Mouse (Mus musculus): ENCODE results near the gene Abcg4. TPM values are rescaled to one million over a fixed set of nuclear protein-coding genes. Genes with fewer than 3 reads are reported as not detected.
A peak's percentile ranks its signal among the peaks of the same experiment; 100 is the strongest.

Abcg4 gene
- polyA plus RNA-seq, 1 experiment from 2014 or later: 11.1 TPM

- Histone ChIP-seq H3K9ac (no peak overlapping the region), H3K4me2 (no peak overlapping the region), H3K9me3 (replicated peaks) (no peaks in the 10 kb centered on the region), H3K27ac (no peak overlapping the region; the same call in 1 of the 2 replicates), H3K4me1 (replicated peaks) (peaks cover 35% of the 10 kb centered on the region), H3K27me3 (peaks cover 11% of the 10 kb centered on the region; the same call in 1 of the 2 replicates), H3K36me3 (no peaks in the 10 kb centered on the region), H3K4me3 (replicated peaks) (no peak overlapping the region)
- no peak for DNase-seq
- 59% methylated on average over 4 of the region's 4 CpGs for WGBS (ENCODE audit: insufficient replicate concordance)
- ATAC-seq (ENCODE audit: low read depth): no peak
These were observed 51.8 kb downstream of the Abcg4 start for GRCm38 (mm10) chr9:44236601-44237000.

DNA sequence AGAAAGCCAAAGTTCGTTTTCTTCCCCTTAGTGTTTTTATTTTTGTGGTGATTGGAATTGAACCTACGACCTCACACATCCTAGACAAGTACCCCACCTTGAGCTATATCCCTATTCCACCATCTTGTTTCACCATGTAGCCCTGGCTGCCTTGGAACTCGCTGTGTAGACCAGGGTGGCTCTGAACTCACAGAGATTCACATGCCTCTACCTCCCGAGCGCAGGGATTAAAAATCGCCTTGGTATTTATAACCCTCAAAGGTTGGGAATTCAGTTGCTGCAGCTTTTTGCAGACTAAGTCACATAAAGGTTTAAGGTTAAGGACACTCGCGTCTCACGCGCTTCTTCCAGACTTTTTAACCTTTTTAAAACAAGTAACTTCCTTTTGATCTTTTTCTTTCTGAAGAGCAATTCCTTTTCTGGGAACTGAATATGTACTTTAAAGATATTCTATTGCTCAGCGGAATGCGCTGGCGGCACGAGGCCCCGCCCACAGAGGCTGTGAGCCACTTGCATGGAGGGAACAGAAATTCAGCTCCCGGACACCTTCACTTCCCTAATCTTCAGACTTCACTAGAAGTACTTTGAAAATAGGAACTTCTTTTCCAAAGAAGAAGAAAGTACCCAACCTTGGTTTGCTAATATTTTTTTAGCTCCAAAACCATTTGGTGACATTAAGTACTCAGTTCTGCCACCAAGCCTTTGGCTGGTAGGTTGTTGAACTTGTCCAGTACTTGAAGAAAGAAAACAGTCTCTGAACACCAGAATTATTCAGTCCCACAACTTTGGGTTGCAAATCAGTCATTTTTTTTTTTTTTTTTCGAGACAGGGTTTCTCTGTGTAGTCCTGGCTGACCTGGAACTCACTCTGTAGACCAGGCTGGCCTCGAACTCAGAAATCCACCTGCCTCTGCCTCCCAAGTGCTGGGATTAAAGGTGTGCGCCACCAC, 53.7 kb downstream of the Abcg4 start:
- H3K9ac ChIP-seq: peak overlapping the region; percentile 96
- WGBS (ENCODE audit: insufficient replicate concordance): 11% methylated on average over 19 of the region's 19 CpGs

DNA sequence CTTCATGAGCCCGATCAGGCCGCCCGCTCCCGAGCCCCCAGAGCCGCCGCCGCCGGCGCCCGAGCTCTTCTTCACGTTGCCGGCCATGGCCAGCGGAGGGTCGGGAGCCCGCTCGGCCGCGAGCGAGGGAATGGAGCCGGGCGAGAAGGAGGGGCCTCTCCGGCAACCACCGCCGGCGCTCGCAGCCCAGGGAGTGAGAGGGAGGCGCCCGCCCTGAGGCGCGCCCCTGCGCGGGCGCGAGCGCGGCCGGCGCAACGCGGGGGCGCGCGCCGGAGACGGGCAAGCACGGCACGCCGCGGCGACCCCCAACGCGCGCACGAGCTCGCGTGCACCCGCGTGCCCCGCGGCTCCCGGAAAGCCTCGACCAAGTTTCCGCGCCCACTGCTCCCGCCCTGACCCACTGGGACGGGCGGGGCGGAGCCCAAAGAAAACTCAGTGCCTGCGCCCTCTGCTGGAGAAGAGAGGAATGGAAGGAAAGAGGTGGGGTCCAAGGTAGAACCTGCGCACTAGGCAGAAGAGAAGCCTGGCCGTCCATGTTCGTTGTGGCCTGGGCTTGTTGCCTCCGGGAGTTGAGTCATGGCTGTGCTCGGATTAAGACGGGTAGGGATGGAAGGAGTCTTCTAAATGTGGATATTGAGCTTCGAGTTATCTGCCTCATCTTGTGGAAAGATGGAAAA, 54.5 kb downstream of the Abcg4 start, which contains the start of gene Cbl:
Cbl (minus strand) TSS at position 248 of the 677 bp plus-strand sequence.
- DNase-seq (peak; percentile 96), ATAC-seq (ENCODE audit: low read depth) (peak; percentile 90)
- under 1% methylated on average over 71 of the region's 76 CpGs for WGBS (ENCODE audit: insufficient replicate concordance)
- no peaks in the 10 kb centered on the region for H3K27me3 ChIP-seq
- peak within 1 kb of the TSS; percentile 91 for H3K4me3 ChIP-seq (replicated peaks)
- peaks cover 55% of the 10 kb centered on the region for H3K4me1 ChIP-seq (replicated peaks)
- H3K9me3 ChIP-seq (replicated peaks): no peaks in the 10 kb centered on the region
- peak within 1 kb of the TSS; percentile 94 for H3K4me2 ChIP-seq
- H3K27ac ChIP-seq: peak within 1 kb of the TSS; percentile 89
- H3K36me3 ChIP-seq: no peaks in the 10 kb centered on the region
- H3K9ac ChIP-seq: peak within 1 kb of the TSS; percentile 96

More for the DNA sequence above, 53.7 kb downstream of the Abcg4 start:
- Histone ChIP-seq H3K9me3 (replicated peaks) (no peaks in the 10 kb centered on the region), H3K27me3 (no peaks in the 10 kb centered on the region), H3K4me1 (replicated peaks) (peaks cover 48% of the 10 kb centered on the region), H3K4me3 (replicated peaks) (peak overlapping the region; percentile 91), H3K4me2 (peak overlapping the region; percentile 94), H3K36me3 (no peaks in the 10 kb centered on the region), H3K27ac (peak overlapping the region; percentile 89)
- ATAC-seq (ENCODE audit: low read depth) (peak; percentile 41), DNase-seq (peak; percentile 72)

DNA sequence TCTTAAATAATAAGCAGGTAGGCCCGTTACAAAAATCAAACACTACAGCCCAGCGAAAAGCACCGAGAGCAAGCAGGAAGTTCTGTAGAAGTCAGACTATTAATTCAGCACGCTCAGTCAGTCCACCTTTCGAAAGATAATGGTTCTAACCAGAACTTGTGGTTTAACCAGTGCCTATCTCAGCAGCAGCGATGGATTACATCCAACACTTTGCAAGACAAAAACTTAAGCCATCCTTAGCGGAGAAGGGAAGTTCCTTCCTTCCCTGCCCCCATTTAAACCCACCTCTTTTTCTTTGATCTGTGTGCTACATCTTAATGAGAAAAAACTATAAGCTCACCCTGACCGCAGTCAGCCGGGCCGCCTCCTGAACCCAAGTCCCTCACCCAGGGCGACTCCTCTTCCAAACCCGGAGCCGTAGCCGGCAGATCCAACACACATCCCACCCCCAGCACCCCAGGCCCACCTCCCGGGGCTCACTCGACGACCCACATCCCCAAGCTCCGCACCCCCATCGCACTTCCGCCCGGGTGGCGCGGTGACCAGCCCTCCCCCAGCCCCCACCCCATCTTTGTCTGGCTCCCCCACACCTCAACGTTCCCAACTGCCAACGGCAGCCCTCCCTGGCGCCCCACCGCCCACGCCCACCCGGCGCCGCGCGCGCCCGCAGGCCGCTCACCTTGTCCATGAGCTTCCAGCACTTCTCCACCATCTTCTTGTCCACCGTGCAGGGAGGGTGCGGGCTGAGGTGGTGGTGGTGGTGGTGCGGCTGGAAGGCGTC, 55.2 kb downstream of the Abcg4 start:
- DNase-seq (peak; percentile 34), ATAC-seq (ENCODE audit: low read depth) (peak; percentile 55)
- Histone ChIP-seq H3K4me2 (peak overlapping the region; percentile 94), H3K27me3 (no peaks in the 10 kb centered on the region), H3K36me3 (no peaks in the 10 kb centered on the region; the same call in 1 of the 2 replicates), H3K9me3 (replicated peaks) (no peaks in the 10 kb centered on the region), H3K4me1 (replicated peaks) (peaks cover 63% of the 10 kb centered on the region), H3K27ac (peak overlapping the region; percentile 89), H3K4me3 (replicated peaks) (peak overlapping the region; percentile 91), H3K9ac (peak overlapping the region; percentile 96)
- 1% methylated on average over 40 of the region's 40 CpGs for WGBS (ENCODE audit: insufficient replicate concordance)

- Histone ChIP-seq H3K4me2 (peak overlapping the region; percentile 94), H3K4me1 (replicated peaks) (peaks cover 74% of the 10 kb centered on the region), H3K27ac (peak overlapping the region; percentile 89), H3K4me3 (replicated peaks) (peak overlapping the region; percentile 91), H3K27me3 (no peaks in the 10 kb centered on the region), H3K9me3 (replicated peaks) (no peaks in the 10 kb centered on the region), H3K36me3 (peaks cover 8% of the 10 kb centered on the region; the same call in 1 of the 2 replicates), H3K9ac (peak overlapping the region; percentile 37; the same call in 1 of the 2 replicates)
- DNase-seq (no peak), ATAC-seq (ENCODE audit: low read depth) (no peak)
These were observed 56.8 kb downstream of the Abcg4 start for GRCm38 (mm10) chr9:44231609-44232008.

DNA sequence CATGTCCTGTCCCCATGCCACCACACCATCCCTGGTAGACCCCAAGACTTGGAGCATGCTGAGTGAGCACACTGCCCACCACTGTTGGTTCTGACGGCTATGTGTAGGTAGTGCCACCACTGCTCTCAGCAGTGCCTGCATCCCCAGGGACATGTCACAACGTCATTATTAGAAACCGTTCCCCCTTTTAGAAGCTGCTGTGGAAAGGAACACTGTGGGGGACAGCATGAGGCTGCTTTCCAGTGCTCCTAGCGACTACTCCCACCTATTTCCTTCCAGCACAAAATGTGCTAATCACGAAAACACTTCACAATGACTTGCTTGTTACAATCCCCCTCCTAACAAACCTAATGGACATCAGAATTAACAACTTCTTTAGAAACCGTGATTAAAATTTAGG, 62.4 kb downstream of the Abcg4 start:
- peaks cover 45% of the 10 kb centered on the region for H3K4me1 ChIP-seq (replicated peaks)
- DNase-seq: no peak
- H3K4me3 ChIP-seq (replicated peaks): no peak overlapping the region
- H3K4me2 ChIP-seq: no peak overlapping the region
- 49% methylated on average over 6 of the region's 6 CpGs for WGBS (ENCODE audit: insufficient replicate concordance)
- no peaks in the 10 kb centered on the region for H3K9me3 ChIP-seq (replicated peaks)
- H3K27ac ChIP-seq: no peak overlapping the region
- ATAC-seq (ENCODE audit: low read depth): no peak
- no peak overlapping the region for H3K9ac ChIP-seq
- H3K27me3 ChIP-seq: no peaks in the 10 kb centered on the region
- H3K36me3 ChIP-seq: peaks cover 8% of the 10 kb centered on the region; the same call in 1 of the 2 replicates

Small RNAs within 50 kb of the gene (microRNA-seq; reads per million reads assigned to microRNA genes)
- gene Gm44335: 1.2 reads per million

Other genes starting within 250 kb of the Abcg4 start
- 0.15 and 0.24 TPM in 2 replicates for gene Thy1, start 245.2 kb downstream of the Abcg4 start, polyA plus RNA-seq (2015; fragmentation: Nextera tagmentation; extraction: Ambion mirVana)
- gene Usp2, start 221.6 kb downstream of the Abcg4 start, polyA plus RNA-seq (2015; fragmentation: Nextera tagmentation; extraction: Ambion mirVana): 1.8 and 3.0 TPM in 2 replicates
- gene Mfrp, start 186.9 kb downstream of the Abcg4 start, polyA plus RNA-seq (2015; fragmentation: Nextera tagmentation; extraction: Ambion mirVana): not detected in 2 replicates
- gene C1qtnf5, start 181.4 kb downstream of the Abcg4 start, polyA plus RNA-seq (2015; fragmentation: Nextera tagmentation; extraction: Ambion mirVana): 0.17 and 0.20 TPM in 2 replicates
- 0.05 TPM in 1 of 2 replicates, not detected in the other for gene Gm49380, start 175.1 kb downstream of the Abcg4 start, polyA plus RNA-seq (2015; fragmentation: Nextera tagmentation; extraction: Ambion mirVana)
- gene Rnf26, start 175.1 kb downstream of the Abcg4 start, polyA plus RNA-seq (2015; fragmentation: Nextera tagmentation; extraction: Ambion mirVana): 36.9 and 38.7 TPM in 2 replicates
- gene Mcam, start 154.1 kb downstream of the Abcg4 start, polyA plus RNA-seq (2015; fragmentation: Nextera tagmentation; extraction: Ambion mirVana): 3.7 and 4.0 TPM in 2 replicates
- gene Cbl, start 54.6 kb downstream of the Abcg4 start, polyA plus RNA-seq (2015; fragmentation: Nextera tagmentation; extraction: Ambion mirVana): 5.7 and 7.2 TPM in 2 replicates
- not detected in 2 replicates for gene Ccdc153, start 47.9 kb downstream of the Abcg4 start, polyA plus RNA-seq (2015; fragmentation: Nextera tagmentation; extraction: Ambion mirVana)
- 0.06 and 0.24 TPM in 2 replicates for gene Pdzd3, start 37.1 kb downstream of the Abcg4 start, polyA plus RNA-seq (2015; fragmentation: Nextera tagmentation; extraction: Ambion mirVana)
- gene Nlrx1, start 20.0 kb downstream of the Abcg4 start, polyA plus RNA-seq (2015; fragmentation: Nextera tagmentation; extraction: Ambion mirVana): 3.2 and 3.8 TPM in 2 replicates
- 11.4 and 11.5 TPM in 2 replicates for gene Hinfp, start 17.1 kb upstream of the Abcg4 start, polyA plus RNA-seq (2015; fragmentation: Nextera tagmentation; extraction: Ambion mirVana)
- gene C2cd2l, start 31.7 kb upstream of the Abcg4 start, polyA plus RNA-seq (2015; fragmentation: Nextera tagmentation; extraction: Ambion mirVana): 6.4 and 8.2 TPM in 2 replicates
- gene Dpagt1, start 37.4 kb upstream of the Abcg4 start, polyA plus RNA-seq (2015; fragmentation: Nextera tagmentation; extraction: Ambion mirVana): 20.7 and 23.0 TPM in 2 replicates
- gene H2afx, start 46.1 kb upstream of the Abcg4 start, polyA plus RNA-seq (2015; fragmentation: Nextera tagmentation; extraction: Ambion mirVana): 208 and 210 TPM in 2 replicates
- 1,411 and 1,456 TPM in 2 replicates for gene Hmbs, start 55.6 kb upstream of the Abcg4 start, polyA plus RNA-seq (2015; fragmentation: Nextera tagmentation; extraction: Ambion mirVana)
- gene Vps11, start 73.1 kb upstream of the Abcg4 start, polyA plus RNA-seq (2015; fragmentation: Nextera tagmentation; extraction: Ambion mirVana): 14.8 and 15.3 TPM in 2 replicates
- gene Hyou1, start 90.9 kb upstream of the Abcg4 start, polyA plus RNA-seq (2015; fragmentation: Nextera tagmentation; extraction: Ambion mirVana): 15.8 and 19.0 TPM in 2 replicates
- gene Slc37a4, start 108.2 kb upstream of the Abcg4 start, polyA plus RNA-seq (2015; fragmentation: Nextera tagmentation; extraction: Ambion mirVana): 18.4 and 21.3 TPM in 2 replicates
- 1,487 and 1,590 TPM in 2 replicates for gene Rps25, start 118.5 kb upstream of the Abcg4 start, polyA plus RNA-seq (2015; fragmentation: Nextera tagmentation; extraction: Ambion mirVana)
- gene Trappc4, start 119.0 kb upstream of the Abcg4 start, polyA plus RNA-seq (2015; fragmentation: Nextera tagmentation; extraction: Ambion mirVana): 68.3 and 69.4 TPM in 2 replicates
- gene Ccdc84, start 130.0 kb upstream of the Abcg4 start, polyA plus RNA-seq (2015; fragmentation: Nextera tagmentation; extraction: Ambion mirVana): 13.8 and 16.6 TPM in 2 replicates
- not detected in 2 replicates for gene Foxr1, start 152.5 kb upstream of the Abcg4 start, polyA plus RNA-seq (2015; fragmentation: Nextera tagmentation; extraction: Ambion mirVana)
- not detected in 2 replicates for gene Upk2, start 166.4 kb upstream of the Abcg4 start, polyA plus RNA-seq (2015; fragmentation: Nextera tagmentation; extraction: Ambion mirVana)
- gene Bcl9l, start 194.2 kb upstream of the Abcg4 start, polyA plus RNA-seq (2015; fragmentation: Nextera tagmentation; extraction: Ambion mirVana): 1.0 and 1.5 TPM in 2 replicates

Measured in liver, embryonic 13.5 days (tissue).